Mouse (Mus musculus) liver, embryonic 16.5 days (tissue): ENCODE results near the gene Gm6902. TPM values are rescaled to one million over a fixed set of nuclear protein-coding genes. Genes with fewer than 3 reads are reported as not detected.
"Not testable (repeated sequence)": the region's sequence is repeated elsewhere in the genome, so short reads cannot be mapped to it uniquely, and the experiment has no call there.

Experiments used
- ATAC-seq: fragments of 200-750 bp; cut with Nextera tagmentation; 2 replicates; pipeline ENCODE4 v1.8.0; 2017; ENCODE audit warnings: low read depth, mild to moderate bottlenecking, moderate number of reproducible peaks, moderate library complexity
- H3K27ac ChIP-seq: fragments of 300-500 bp; sonication (generic); 2 replicates; pipeline ENCODE4 v1.5.1; 2014; ENCODE audit warnings: mild to moderate bottlenecking, low read length
- H3K27me3 ChIP-seq: fragments of 300-500 bp; sonication (generic); 2 replicates; pipeline ENCODE4 v1.6.1; 2014; ENCODE audit warnings: low read depth, low read length, mixed read lengths; ENCODE audit not compliant: control insufficient read depth, insufficient read depth
- H3K36me3 ChIP-seq: fragments of 300-500 bp; sonication (generic); 2 replicates; pipeline ENCODE4 v1.6.1; 2014; ENCODE audit warnings: mild to moderate bottlenecking; ENCODE audit not compliant: control insufficient read depth, insufficient read depth
- H3K4me1 ChIP-seq: fragments of 300-500 bp; sonication (generic); 2 replicates; pipeline ENCODE4 v1.6.1; 2014; ENCODE audit warnings: low read depth, low read length, mixed read lengths; ENCODE audit not compliant: control insufficient read depth
- H3K4me2 ChIP-seq: fragments of 300-500 bp; sonication (generic); 2 replicates; pipeline ENCODE4 v1.6.1; 2014; ENCODE audit warnings: low read depth, low read length, mixed read lengths
- H3K4me3 ChIP-seq: fragments of 300-500 bp; sonication (generic); 2 replicates; pipeline ENCODE4 v1.5.1; 2014; ENCODE audit warnings: low read depth, mild to moderate bottlenecking, low read length
- H3K9ac ChIP-seq: fragments of 300-500 bp; sonication (generic); 2 replicates; pipeline ENCODE4 v1.6.1; 2014; ENCODE audit warnings: low read depth, low read length
- H3K9me3 ChIP-seq: fragments of 300-500 bp; sonication (generic); replicated peaks from 2 replicates; pipeline ENCODE4 v1.6.1; 2016; ENCODE audit warnings: low read length; ENCODE audit not compliant: control insufficient read depth
- WGBS: fragments of 180-500 bp; shearing (Covaris S2); extraction: QIAGEN DNeasy Blood & Tissue Kit; methylation state at CpG from one replicate; pipeline ENCODE4 v1.1.7; 2014; ENCODE audit not compliant: insufficient replicate concordance; 5-methylcytosine and 5-hydroxymethylcytosine counted together
- polyA plus RNA-seq: library from polyadenylated mRNA; unstranded; fragments of >200 nt; fragmentation: Nextera tagmentation; extraction: Ambion mirVana; gene quantifications from 2 replicates; pipeline ENCODE4 v1.2.1, GENCODE M21; 2015

Gene Gm6902
- not detected in 2 replicates for polyA plus RNA-seq

DNA sequence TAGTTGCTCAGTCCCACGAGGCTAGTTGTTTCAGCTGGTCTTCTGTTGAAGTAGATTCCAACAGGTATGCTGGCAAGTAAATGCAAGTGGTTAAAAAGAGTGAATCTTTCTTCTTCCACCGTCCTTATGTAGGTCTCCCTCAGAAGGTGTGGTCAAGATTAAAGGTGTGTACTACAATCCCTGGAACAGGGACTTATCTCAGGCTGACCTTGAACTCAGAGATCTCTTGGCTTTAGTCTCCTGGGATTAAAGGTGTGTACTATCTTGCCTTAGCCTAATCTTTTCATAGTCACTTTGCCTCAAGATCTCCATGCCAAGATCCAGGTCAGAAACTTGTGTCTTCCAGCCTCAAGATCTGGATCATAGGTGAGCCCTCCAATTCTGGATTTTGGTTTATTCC is at the start of gene Gm6902:
Gene Gm6902 (minus strand): TSS at position 101 of the 400 bp plus-strand sequence.
- H3K36me3 ChIP-seq, H3K9me3 ChIP-seq, H3K4me3 ChIP-seq, H3K27ac ChIP-seq, H3K4me2 ChIP-seq, H3K9ac ChIP-seq, ATAC-seq, H3K4me1 ChIP-seq, H3K27me3 ChIP-seq: not testable (repeated sequence)
- no CpG with 5 or more reads among the region's 2 CpGs for WGBS

DNA sequence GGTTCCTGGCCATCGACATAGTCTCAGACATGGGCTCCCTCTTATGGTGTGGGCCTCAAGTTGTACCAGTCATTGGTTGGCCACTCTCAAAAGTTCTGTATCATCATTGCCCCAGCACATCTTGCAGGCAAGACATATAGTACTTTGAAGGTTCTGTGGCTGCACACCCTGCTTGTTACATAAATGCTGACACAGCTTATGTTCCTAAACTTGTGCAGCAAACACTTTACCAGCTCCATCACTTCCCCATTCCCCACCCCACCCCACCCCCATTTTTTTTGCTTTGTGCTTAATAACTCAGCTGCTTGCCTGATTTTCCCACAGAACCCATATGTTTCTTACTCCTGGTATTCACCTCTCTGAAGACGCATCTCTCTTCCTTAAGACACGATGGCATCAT is 22.2 kb upstream of the Gm6902 start, which contains the start of gene Nlrp4e:
Gene Nlrp4e (plus strand): TSS at position 301 of the 400 bp plus-strand sequence.
- WGBS, result 66% methylated on average over 3 of the region's 3 CpGs
- H3K4me3 ChIP-seq, H3K27ac ChIP-seq, H3K27me3 ChIP-seq, H3K9ac ChIP-seq, H3K36me3 ChIP-seq, H3K4me2 ChIP-seq, H3K4me1 ChIP-seq, H3K9me3 ChIP-seq, ATAC-seq: not testable (repeated sequence)

DNA sequence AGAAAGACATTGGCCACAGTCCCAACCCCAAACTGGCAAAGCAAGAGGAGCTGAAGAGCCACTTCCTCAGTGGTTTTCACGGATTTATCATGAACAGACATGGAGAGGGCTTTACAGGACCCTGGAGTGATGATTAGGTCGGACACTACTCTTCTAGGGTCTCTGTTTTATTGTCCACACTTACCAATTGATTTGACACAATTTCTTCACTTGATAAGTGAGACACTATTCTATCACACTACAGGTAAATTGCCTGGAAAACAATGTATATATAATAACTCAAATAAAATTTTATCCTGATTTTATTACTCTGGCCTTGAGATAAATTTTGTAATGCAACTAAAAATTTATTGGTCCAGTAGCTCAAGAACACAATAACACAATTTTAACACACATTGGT is 27.1 kb downstream of the Gm6902 start, which contains the start of gene Vmn1r166:
Gene Vmn1r166 (minus strand): TSS at position 101 of the 400 bp plus-strand sequence.
- not testable (repeated sequence) for H3K9ac ChIP-seq, H3K4me1 ChIP-seq, H3K4me2 ChIP-seq, H3K4me3 ChIP-seq, H3K36me3 ChIP-seq, H3K9me3 ChIP-seq, H3K27me3 ChIP-seq, ATAC-seq, H3K27ac ChIP-seq
- WGBS, result no CpG with 5 or more reads among the region's 2 CpGs

Other genes starting within 250 kb of the Gm6902 start
- not detected in 2 replicates for gene Vmn1r163, start 223.4 kb downstream of the Gm6902 start, polyA plus RNA-seq
- gene Gm8720, start 211.4 kb downstream of the Gm6902 start, polyA plus RNA-seq, result not detected in 2 replicates
- not detected in 2 replicates for gene Gm10662, start 134.4 kb downstream of the Gm6902 start, polyA plus RNA-seq
- gene Vmn1r165, start 61.6 kb downstream of the Gm6902 start, polyA plus RNA-seq, result not detected in 2 replicates
- not detected in 2 replicates for gene Vmn1r166, start 27.2 kb downstream of the Gm6902 start, polyA plus RNA-seq
- gene Nlrp4e, start 22.3 kb upstream of the Gm6902 start, polyA plus RNA-seq, result not detected in 2 replicates
- not detected in 2 replicates for gene Nlrp5, start 107.0 kb upstream of the Gm6902 start, polyA plus RNA-seq
- gene Vmn1r167, start 228.3 kb upstream of the Gm6902 start, polyA plus RNA-seq, result not detected in 2 replicates